Mouse (Mus musculus) layer of hippocampus, adult 9-10 months (tissue): ENCODE measurements around the gene 1700016K19Rik.

Experiments
- DNase-seq: peaks from one replicate; pipeline ENCODE4 v3.0.0; 2022; ENCODE audit warnings: low spot score

1700016K19Rik gene

DNA sequence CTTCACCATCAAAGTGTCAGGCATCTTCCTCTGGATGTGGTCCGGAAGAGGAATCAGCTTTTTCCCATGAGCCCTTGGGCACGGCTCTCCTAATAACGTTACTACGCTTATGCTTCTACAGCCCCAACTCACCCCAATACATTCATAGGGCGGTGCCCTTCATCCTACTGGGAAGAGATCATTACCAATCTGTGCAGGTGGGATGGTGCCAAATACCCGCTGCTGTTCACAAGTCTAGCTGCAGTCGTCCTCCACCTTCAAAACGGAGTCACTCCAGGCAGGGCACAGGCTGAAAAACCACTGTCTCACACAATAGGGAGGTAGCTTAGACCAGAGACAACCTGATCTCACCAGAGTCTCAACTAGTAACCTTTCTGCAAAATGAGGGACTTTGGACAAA is 35.5 kb downstream of the 1700016K19Rik start:
- DNase-seq, result no peak

DNA sequence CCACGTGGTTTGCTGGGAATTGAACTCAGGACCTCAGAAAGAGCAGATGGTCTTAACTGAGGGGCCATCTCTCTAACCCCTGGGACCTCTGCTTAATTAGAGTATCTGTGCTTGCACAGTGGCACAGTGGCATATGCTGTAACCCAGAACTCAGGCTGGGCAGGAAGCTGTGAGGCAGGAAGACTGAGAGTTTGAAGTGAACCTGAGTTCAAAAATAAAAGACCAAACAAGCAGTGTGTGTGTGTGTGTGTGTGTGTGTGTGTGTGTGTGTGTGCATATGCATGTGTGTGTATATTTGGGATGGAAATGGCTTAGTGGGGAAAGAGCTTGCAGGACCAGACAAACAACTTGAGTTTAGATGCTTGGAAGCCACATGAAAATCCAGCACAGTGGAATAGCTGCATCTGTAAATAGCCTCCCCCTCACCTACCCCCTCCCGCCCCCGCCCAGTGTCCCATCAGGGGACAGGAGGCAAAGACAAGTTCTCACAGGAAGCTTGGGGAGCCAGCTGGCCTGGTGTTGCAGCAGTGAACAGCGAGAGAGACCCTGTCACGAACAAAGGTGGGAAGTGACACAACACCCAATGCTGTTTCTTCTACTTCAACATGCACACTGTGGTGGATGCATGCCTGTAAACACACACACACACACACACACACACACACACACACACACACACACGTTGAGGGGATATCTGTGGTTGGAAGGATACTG is 38.0 kb downstream of the 1700016K19Rik start:
- no peak for DNase-seq

DNA sequence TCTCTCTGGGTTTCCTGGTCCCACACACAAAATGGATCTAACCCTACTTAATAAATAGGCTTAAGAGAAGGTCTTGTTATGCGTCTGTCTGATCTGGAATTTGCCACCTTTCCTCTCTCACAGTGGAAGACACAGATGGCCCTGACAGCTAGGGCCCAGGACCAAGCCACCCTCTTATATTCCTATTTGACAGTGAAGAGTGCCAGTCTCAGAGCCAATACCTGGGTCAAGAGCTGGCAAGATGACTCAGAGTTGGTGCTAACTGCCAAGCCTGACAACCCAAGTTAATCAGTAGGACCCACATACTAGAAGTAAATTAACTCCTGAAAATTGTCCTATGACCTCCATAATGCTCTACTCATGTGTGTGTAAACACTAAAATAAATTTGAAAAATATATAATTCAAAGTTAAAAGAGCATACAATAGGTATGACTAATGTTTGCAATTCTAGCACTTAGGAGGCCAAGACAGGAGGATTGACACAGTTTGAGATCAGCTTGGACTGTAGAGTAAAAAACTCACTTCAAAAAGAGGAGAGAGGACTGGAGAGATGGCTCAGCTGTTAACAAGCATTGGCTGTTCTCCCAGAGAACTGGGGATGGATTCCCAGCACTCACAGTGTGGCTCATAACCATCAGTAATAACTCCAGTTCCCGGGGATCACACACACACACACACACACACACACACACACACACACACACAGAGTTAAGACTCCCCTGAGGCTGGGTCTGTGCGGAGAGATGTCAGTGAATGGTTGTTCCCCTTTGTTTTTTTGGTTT is 39.8 kb downstream of the 1700016K19Rik start:
- DNase-seq, result no peak

DNA sequence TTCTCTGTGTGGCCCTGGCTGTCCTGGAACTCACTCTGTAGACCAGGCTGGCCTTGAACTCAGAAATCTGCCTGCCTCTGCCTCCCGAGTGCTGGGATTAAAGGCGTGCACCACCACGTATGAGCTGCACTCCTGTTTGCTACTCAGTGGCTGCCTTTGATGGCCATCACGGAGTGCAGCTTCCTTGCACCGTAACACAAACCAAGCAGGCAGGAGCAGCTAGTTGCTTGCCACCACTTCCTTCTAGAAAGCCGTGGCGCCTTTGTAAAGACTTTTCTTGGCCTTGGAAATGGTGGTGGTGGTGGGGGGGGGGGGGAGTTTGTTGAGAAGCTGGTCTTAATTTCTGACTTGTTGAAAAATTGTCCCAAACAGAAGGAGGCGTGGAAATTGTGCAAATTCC is 40.4 kb downstream of the 1700016K19Rik start:
- no peak for DNase-seq

DNA sequence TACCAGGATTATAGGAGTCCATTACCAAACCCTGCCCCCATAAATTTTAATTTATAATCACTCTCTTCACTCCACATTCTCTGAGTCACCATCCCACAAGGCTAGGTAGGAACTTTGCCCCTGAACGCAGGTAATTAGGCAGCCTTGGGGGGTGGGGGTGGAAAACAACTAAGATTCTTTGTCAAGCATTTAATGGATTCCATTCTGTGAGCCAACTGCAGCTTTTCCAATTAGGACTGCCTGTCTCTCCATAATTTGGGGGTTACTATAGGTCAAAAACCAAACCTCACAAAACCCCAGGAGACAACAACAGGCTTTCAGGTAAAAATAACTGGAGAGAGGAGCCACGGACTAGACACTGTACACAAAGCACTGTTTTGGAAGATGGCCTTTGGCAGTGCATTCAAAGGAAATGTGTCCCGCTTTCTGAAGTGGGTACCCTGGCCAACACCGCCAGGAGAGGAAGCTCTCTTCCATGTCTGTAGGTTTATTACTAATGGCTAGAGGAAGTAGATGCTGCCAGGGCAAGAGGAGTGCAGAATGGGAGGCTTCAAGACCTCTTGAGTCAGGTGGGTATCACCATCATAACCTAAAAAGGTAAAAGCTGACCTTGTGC is 41.2 kb downstream of the 1700016K19Rik start:
- DNase-seq, result no peak

DNA sequence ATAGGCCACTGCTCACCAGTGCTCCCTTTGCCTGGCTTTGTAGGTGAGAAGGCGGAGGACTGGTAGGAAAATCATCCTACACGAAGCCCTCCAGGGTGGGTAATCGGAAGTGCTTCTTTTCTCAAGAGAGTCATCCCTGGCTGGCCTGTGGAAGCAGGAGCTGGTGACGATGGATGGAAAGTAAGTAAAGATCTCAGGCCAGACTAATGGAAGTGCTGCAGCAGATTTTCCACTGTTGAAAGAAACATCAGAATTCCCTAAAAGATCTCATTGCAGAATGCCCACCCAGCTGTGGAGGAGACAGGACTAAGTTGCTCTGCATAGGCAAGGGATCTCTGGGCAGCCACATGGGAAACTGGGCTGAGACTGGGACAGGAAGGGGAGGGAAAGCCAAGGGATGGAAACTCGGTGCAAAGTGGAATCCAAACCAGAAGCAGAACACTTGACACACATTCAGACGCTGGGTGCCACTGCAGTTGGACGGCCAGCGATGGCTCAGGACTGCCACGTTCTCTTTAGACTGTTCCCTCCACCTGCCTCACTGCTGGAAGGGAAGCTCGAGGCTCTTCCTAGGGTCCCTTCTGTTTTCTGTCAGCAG is 42.4 kb downstream of the 1700016K19Rik start:
- DNase-seq, result no peak

DNA sequence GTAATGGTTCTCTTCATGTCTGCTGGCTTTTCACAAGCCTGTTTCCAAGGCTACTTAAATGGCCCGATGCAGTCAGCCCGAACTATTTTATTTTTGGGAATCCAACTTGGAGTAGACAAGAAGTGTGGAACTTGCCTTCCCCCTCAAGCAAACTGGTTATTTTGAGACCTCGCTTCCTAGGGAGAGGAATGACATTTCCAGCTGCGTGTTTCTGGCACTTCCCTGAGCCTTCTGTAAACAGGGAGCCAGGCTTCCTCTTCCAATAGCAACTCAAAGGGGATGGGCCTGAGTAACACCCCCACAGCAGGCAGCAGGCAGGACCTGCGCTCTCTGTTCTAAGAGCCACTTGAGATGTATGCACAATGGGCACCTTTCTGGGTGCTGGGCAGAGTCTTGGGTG is 43.2 kb downstream of the 1700016K19Rik start:
- no peak for DNase-seq

DNA sequence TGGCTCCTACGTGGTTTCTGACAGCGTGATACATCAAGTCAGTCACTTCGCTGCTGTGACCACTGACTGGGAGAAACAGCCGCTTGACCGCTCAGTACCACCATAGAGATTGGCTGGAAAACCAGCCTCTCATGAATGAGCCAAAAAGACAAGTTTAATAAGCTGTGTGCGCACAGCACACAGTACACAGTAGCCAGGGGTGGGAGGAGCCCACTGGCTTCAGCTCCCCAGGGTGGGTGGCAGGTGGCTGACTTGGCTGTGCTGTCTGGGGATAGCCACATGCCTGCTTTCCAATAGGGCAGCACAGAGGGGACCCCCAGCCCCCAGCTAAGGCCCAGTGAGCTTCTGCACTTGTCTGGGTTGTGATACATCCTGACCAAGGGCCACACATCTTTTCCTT is 44.8 kb downstream of the 1700016K19Rik start:
- no peak for DNase-seq

DNA sequence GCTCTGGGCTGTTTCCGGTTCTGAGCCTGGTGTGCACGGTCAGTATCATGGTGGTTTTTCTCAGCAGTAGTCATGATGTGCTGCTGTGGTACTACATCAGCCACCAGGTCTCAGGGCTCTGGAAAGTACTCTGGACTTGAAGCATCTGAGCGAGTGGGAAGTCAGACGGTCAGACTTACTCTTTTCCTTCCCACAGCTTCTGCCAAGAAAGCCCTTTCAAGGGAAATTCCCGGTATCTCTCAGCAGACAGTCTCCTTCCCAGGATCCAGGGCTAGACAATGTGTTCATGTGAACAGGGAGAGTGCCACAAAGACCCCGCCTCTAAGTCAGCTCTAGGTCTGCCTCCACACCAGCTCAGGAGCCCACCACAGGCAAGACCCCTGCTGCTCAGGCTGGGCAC is 45.7 kb downstream of the 1700016K19Rik start:
- no peak for DNase-seq

DNA sequence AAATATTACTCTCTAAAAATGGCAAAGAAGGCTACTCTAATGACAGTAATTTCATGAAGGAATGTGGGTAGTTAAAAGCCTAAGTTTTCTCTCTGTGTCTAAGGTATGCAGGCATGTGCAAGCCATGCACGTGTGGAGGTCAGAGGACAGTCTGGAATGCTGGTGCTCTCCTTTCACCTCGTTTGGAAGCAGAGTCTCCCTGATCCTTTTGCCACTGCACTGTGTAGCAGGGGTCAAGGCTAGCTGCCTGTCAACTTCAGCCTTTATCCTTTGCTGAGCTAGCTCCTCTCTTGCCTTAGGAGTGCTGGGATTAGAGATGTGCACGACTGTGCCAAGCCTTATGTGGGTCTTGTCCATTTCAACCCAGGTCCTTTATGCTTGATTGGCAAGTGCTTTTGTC is 50.8 kb downstream of the 1700016K19Rik start:
- no peak for DNase-seq

DNA sequence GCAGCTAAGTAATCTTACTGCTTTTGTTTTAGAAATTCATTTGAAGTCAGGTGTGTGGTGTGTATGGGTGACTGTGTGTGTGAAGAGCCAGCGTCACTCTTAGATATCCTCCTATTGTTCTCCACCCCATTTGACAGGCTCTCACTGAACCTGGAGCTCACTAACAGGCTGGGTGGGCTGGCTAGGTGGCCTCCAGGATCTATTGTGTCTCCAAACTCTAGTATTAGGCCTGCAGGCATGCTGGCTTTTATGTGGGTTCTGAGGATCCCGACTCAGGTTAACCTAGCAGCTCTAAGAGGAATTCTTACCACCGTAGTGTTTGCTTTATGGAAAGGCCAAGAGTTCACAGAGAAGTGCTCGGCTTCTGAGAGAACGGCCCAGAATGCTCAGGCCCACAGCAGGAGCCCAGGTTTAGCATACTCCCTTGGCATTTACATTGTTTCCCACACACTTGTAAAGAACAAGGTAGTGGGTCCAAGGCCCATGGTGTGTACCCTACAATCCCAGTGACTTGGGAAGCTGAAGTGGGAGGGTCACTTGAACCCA is 51.3 kb downstream of the 1700016K19Rik start:
- DNase-seq, result no peak

DNA sequence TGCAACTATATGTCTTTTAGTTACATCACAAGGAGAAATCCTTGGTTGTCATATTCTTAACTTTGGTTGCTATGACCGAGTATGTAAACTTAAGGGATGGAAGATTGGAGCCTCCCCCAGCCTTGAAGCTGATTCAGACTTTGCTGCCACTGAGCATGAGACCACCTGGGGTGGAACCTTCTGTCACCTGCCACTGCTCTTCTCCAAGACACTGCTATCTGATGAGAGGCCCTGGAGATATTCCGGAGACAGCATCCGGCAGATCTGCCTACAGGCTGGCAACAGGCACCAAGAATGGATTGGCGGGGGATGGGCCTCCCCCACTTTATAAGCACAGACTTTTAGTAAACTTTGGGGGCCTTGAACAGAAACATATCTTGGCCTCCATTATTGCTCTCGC is 52.8 kb downstream of the 1700016K19Rik start:
- no peak for DNase-seq
